Mouse (Mus musculus) heart, embryonic 10.5 days (tissue): ENCODE data around the gene Hrc. TPM values are rescaled to one million over a fixed set of nuclear protein-coding genes. Genes with fewer than 3 reads are reported as not detected.
A peak's percentile ranks its signal among the peaks of the same experiment; 100 is the strongest.

Experiments
- DNase-seq: peaks from one replicate; pipeline ENCODE4 v3.0.0-alpha.2; 2017; ENCODE audit warnings: low spot score
- H3K27ac ChIP-seq: fragments of 300-500 bp; sonication (generic); 2 replicates; pipeline ENCODE4 v1.5.1; 2016; ENCODE audit warnings: mild to moderate bottlenecking
- H3K27me3 ChIP-seq: fragments of 300-500 bp; sonication (generic); 2 replicates; pipeline ENCODE4 v1.6.1; 2016; ENCODE audit warnings: mild to moderate bottlenecking; ENCODE audit not compliant: poor library complexity, insufficient read depth, severe bottlenecking
- H3K36me3 ChIP-seq: fragments of 300-500 bp; sonication (generic); 2 replicates; pipeline ENCODE4 v1.6.1; 2016; ENCODE audit warnings: mild to moderate bottlenecking, moderate library complexity
- H3K4me1 ChIP-seq: fragments of 300-500 bp; sonication (generic); 2 replicates; pipeline ENCODE4 v1.6.1; 2016; ENCODE audit warnings: mild to moderate bottlenecking
- H3K4me3 ChIP-seq: fragments of 300-500 bp; sonication (generic); 2 replicates; pipeline ENCODE4 v1.5.1; 2016; ENCODE audit warnings: mild to moderate bottlenecking, moderate library complexity
- H3K9me3 ChIP-seq: fragments of 300-500 bp; sonication (generic); 2 replicates; pipeline ENCODE4 v1.6.1; 2016; ENCODE audit warnings: mild to moderate bottlenecking, moderate library complexity
- WGBS: fragments of 180-500 bp; shearing (Covaris S2); methylation state at CpG from one replicate; pipeline ENCODE4 v1.1.7; 2016; 5-methylcytosine and 5-hydroxymethylcytosine counted together
- polyA plus RNA-seq: library from polyadenylated mRNA; unstranded; fragments of >200 nt; fragmentation: Nextera tagmentation; extraction: Ambion mirVana; gene quantifications from 2 replicates; pipeline ENCODE4 v1.2.1, GENCODE M21; 2016

The Hrc gene
- 17.9 and 31.4 TPM in 2 replicates for polyA plus RNA-seq

- H3K36me3 ChIP-seq: no peaks in the 10 kb centered on the region
- no peaks in the 10 kb centered on the region for H3K9me3 ChIP-seq
- 19% methylated on average over 5 of the region's 5 CpGs for WGBS
- 0 out of 2 replicates have a peak, but pooled peaks cover 16% of the 10 kb centered on the region for H3K27me3 ChIP-seq
- peak within 1 kb of the TSS; percentile 69 for H3K4me3 ChIP-seq
- DNase-seq: no peak
- H3K27ac ChIP-seq: peak within 1 kb of the TSS; percentile 88
- H3K4me1 ChIP-seq: peaks cover 97% of the 10 kb centered on the region
Observed at GRCm38 (mm10) chr7:45335056-45335455, at the start of gene Hrc. TSS of gene Hrc (plus strand) at chr7:45335290.

GRCm38 (mm10) chr7:45286486-45286885 lies 48.6 kb upstream of the Hrc start:
- H3K27me3 ChIP-seq: peaks cover 17% of the 10 kb centered on the region
- DNase-seq: no peak
- 79% methylated on average over 13 of the region's 13 CpGs for WGBS
- H3K36me3 ChIP-seq: no peaks in the 10 kb centered on the region
- H3K4me1 ChIP-seq: peaks cover 4% of the 10 kb centered on the region; the same call in 1 of the 2 replicates
- no peak overlapping the region for H3K27ac ChIP-seq
- H3K4me3 ChIP-seq: no peak overlapping the region
- 0 out of 2 replicates have a peak, but pooled peaks cover 2% of the 10 kb centered on the region for H3K9me3 ChIP-seq

- Histone ChIP-seq H3K4me3 (no peak overlapping the region), H3K27ac (no peak overlapping the region), H3K4me1 (no peaks in the 10 kb centered on the region), H3K9me3 (no peaks in the 10 kb centered on the region), H3K27me3 (peaks cover 8% of the 10 kb centered on the region), H3K36me3 (no peaks in the 10 kb centered on the region)
- DNase-seq: no peak
- 78% methylated on average over 1 of the region's 1 CpGs for WGBS
Observed at GRCm38 (mm10) chr7:45296626-45297025, 38.5 kb upstream of the Hrc start.

GRCm38 (mm10) chr7:45297563-45297962 lies 37.5 kb upstream of the Hrc start:
- no peaks in the 10 kb centered on the region for H3K36me3 ChIP-seq
- no peak overlapping the region for H3K4me3 ChIP-seq
- WGBS: 56% methylated on average over 3 of the region's 3 CpGs
- no peaks in the 10 kb centered on the region for H3K9me3 ChIP-seq
- DNase-seq: no peak
- H3K4me1 ChIP-seq: no peaks in the 10 kb centered on the region
- peaks cover 8% of the 10 kb centered on the region for H3K27me3 ChIP-seq
- no peak overlapping the region for H3K27ac ChIP-seq

- peak; percentile 82 for DNase-seq
- H3K9me3 ChIP-seq: no peaks in the 10 kb centered on the region
Observed at GRCm38 (mm10) chr7:45299752-45300151, 35.3 kb upstream of the Hrc start.

GRCm38 (mm10) chr7:45300270-45300669 lies 34.8 kb upstream of the Hrc start:
- H3K36me3 ChIP-seq: peaks cover 20% of the 10 kb centered on the region
- H3K4me1 ChIP-seq: peaks cover 7% of the 10 kb centered on the region
- peak overlapping the region; percentile 2; the same call in 1 of the 2 replicates for H3K4me3 ChIP-seq
- no peak overlapping the region for H3K27ac ChIP-seq
- 13% methylated on average over 6 of the region's 6 CpGs for WGBS
- DNase-seq: no peak
- H3K27me3 ChIP-seq: peaks cover 17% of the 10 kb centered on the region
- no peaks in the 10 kb centered on the region for H3K9me3 ChIP-seq

More at GRCm38 (mm10) chr7:45299752-45300151, 35.3 kb upstream of the Hrc start:
- Histone ChIP-seq H3K27ac (no peak overlapping the region), H3K4me1 (peaks cover 2% of the 10 kb centered on the region; the same call in 1 of the 2 replicates), H3K36me3 (peaks cover 19% of the 10 kb centered on the region), H3K4me3 (no peak overlapping the region), H3K27me3 (peaks cover 17% of the 10 kb centered on the region)
- WGBS: 11% methylated on average over 5 of the region's 5 CpGs

- Histone ChIP-seq H3K27ac (no peak overlapping the region), H3K4me3 (no peak overlapping the region), H3K36me3 (peaks cover 23% of the 10 kb centered on the region), H3K4me1 (peaks cover 10% of the 10 kb centered on the region), H3K9me3 (no peaks in the 10 kb centered on the region), H3K27me3 (peaks cover 17% of the 10 kb centered on the region)
- 84% methylated on average over 8 of the region's 8 CpGs for WGBS
- DNase-seq: no peak
Observed at GRCm38 (mm10) chr7:45302626-45303025, 32.5 kb upstream of the Hrc start.

GRCm38 (mm10) chr7:45304869-45305268 lies 30.2 kb upstream of the Hrc start:
- WGBS: 21% methylated on average over 12 of the region's 13 CpGs
- Histone ChIP-seq H3K9me3 (no peaks in the 10 kb centered on the region), H3K27me3 (peaks cover 17% of the 10 kb centered on the region), H3K4me1 (peaks cover 15% of the 10 kb centered on the region), H3K27ac (no peak overlapping the region), H3K36me3 (peaks cover 33% of the 10 kb centered on the region), H3K4me3 (peak overlapping the region; percentile 33)
- DNase-seq: no peak

GRCm38 (mm10) chr7:45305275-45305674 lies 29.8 kb upstream of the Hrc start:
- no peak for DNase-seq
- no peaks in the 10 kb centered on the region for H3K9me3 ChIP-seq
- no peak overlapping the region for H3K27ac ChIP-seq
- peaks cover 17% of the 10 kb centered on the region for H3K27me3 ChIP-seq
- peak overlapping the region; percentile 33 for H3K4me3 ChIP-seq
- H3K4me1 ChIP-seq: peaks cover 15% of the 10 kb centered on the region
- H3K36me3 ChIP-seq: peaks cover 37% of the 10 kb centered on the region
- WGBS: 2% methylated on average over 17 of the region's 17 CpGs

GRCm38 (mm10) chr7:45308551-45309240 lies 26.4 kb upstream of the Hrc start:
- peaks cover 29% of the 10 kb centered on the region for H3K36me3 ChIP-seq
- H3K4me3 ChIP-seq: no peak overlapping the region
- DNase-seq: no peak

GRCm38 (mm10) chr7:45309455-45309854 lies 25.6 kb upstream of the Hrc start:
- no peak for DNase-seq
- H3K4me3 ChIP-seq: no peak overlapping the region
- no peak overlapping the region for H3K27ac ChIP-seq
- H3K4me1 ChIP-seq: peaks cover 39% of the 10 kb centered on the region
- no peaks in the 10 kb centered on the region for H3K9me3 ChIP-seq
- peaks cover 3% of the 10 kb centered on the region; the same call in 1 of the 2 replicates for H3K27me3 ChIP-seq
- WGBS: 17% methylated on average over 9 of the region's 9 CpGs
- H3K36me3 ChIP-seq: peaks cover 31% of the 10 kb centered on the region

More at GRCm38 (mm10) chr7:45308551-45309240, 26.4 kb upstream of the Hrc start:
- 70% methylated on average over 15 of the region's 15 CpGs for WGBS
- Histone ChIP-seq H3K4me1 (peaks cover 35% of the 10 kb centered on the region), H3K27me3 (peaks cover 10% of the 10 kb centered on the region), H3K27ac (no peak overlapping the region), H3K9me3 (no peaks in the 10 kb centered on the region)

GRCm38 (mm10) chr7:45312023-45312422 lies 23.1 kb upstream of the Hrc start:
- peak overlapping the region; percentile 44; the same call in 1 of the 2 replicates for H3K27ac ChIP-seq
- no peaks in the 10 kb centered on the region for H3K27me3 ChIP-seq
- no peak for DNase-seq
- H3K4me1 ChIP-seq: peaks cover 35% of the 10 kb centered on the region
- WGBS: 44% methylated on average over 8 of the region's 8 CpGs
- no peak overlapping the region for H3K4me3 ChIP-seq
- peaks cover 42% of the 10 kb centered on the region for H3K36me3 ChIP-seq
- H3K9me3 ChIP-seq: no peaks in the 10 kb centered on the region

- peaks cover 35% of the 10 kb centered on the region for H3K4me1 ChIP-seq
- H3K4me3 ChIP-seq: no peak overlapping the region
- 38% methylated on average over 10 of the region's 10 CpGs for WGBS
- no peaks in the 10 kb centered on the region for H3K27me3 ChIP-seq
- H3K9me3 ChIP-seq: no peaks in the 10 kb centered on the region
- H3K27ac ChIP-seq: no peak overlapping the region
- peaks cover 45% of the 10 kb centered on the region for H3K36me3 ChIP-seq
- DNase-seq: no peak
Observed at GRCm38 (mm10) chr7:45312686-45313453, 22.2 kb upstream of the Hrc start.
